Mouse (Mus musculus) c-Kit-positive CD71-positive TER-119-positive erythroid progenitor cells, embryonic 14.5 days (primary cell): ENCODE measurements at regions not wholly inside any gene's neighbourhood (a gene's known extent, or its start where the extent isn't known, plus 50 kb on each side); places are given as distances from the start of the nearest gene placed in this dataset.

Experiments
- DNase-seq: peaks from one replicate; pipeline ENCODE4 v3.0.0-alpha.2; 2013; ENCODE audit warnings: low spot score

- no peak for DNase-seq
Observed at GRCm38 (mm10) chr9:67610696-67611095, 51.2 kb upstream of the Tln2 start.

GRCm38 (mm10) chr9:67611676-67612075, 52.2 kb upstream of the Tln2 start:
- no peak for DNase-seq

GRCm38 (mm10) chr9:67612101-67612500, 52.6 kb upstream of the Tln2 start:
- DNase-seq = no peak

- DNase-seq = no peak
Observed at GRCm38 (mm10) chr9:67614068-67614727, 54.7 kb upstream of the Tln2 start.

- DNase-seq = no peak
Observed at GRCm38 (mm10) chr9:67616207-67616606, 56.7 kb upstream of the Tln2 start.

- no peak for DNase-seq
Observed at GRCm38 (mm10) chr9:67617341-67618217, 58.1 kb upstream of the Tln2 start.

GRCm38 (mm10) chr9:67620945-67621344, 61.4 kb upstream of the Tln2 start:
- no peak for DNase-seq

- DNase-seq = no peak
Observed at GRCm38 (mm10) chr9:67627196-67627595, 67.7 kb upstream of the Tln2 start.

GRCm38 (mm10) chr9:67629624-67630023, 70.1 kb upstream of the Tln2 start:
- no peak for DNase-seq

GRCm38 (mm10) chr9:67630173-67630572, 70.7 kb upstream of the Tln2 start:
- no peak for DNase-seq

- no peak for DNase-seq
Observed at GRCm38 (mm10) chr9:67631741-67632243, 72.3 kb upstream of the Tln2 start.

GRCm38 (mm10) chr9:67632521-67633025, 73.1 kb upstream of the Tln2 start:
- DNase-seq = no peak

GRCm38 (mm10) chr9:67633026-67633741, 73.7 kb upstream of the Tln2 start:
- DNase-seq = no peak

GRCm38 (mm10) chr9:67633761-67634441, 74.4 kb upstream of the Tln2 start:
- no peak for DNase-seq

GRCm38 (mm10) chr9:67646820-67647219, 87.3 kb upstream of the Tln2 start:
- no peak for DNase-seq

- no peak for DNase-seq
Observed at GRCm38 (mm10) chr9:67664773-67665172, 94.5 kb upstream of the C2cd4b start.

GRCm38 (mm10) chr9:67670261-67671020, 88.8 kb upstream of the C2cd4b start:
- no peak for DNase-seq

GRCm38 (mm10) chr9:67676906-67677305, 82.3 kb upstream of the C2cd4b start:
- DNase-seq = no peak

- DNase-seq = peak; percentile 57
Observed at GRCm38 (mm10) chr9:67683367-67683766, 75.9 kb upstream of the C2cd4b start.

GRCm38 (mm10) chr9:67692396-67692795, 66.8 kb upstream of the C2cd4b start:
- DNase-seq = no peak

- no peak for DNase-seq
Observed at GRCm38 (mm10) chr9:67693716-67694115, 65.5 kb upstream of the C2cd4b start.
